Mouse (Mus musculus): Measurements from ENCODE around the gene Cct6b. TPM values are rescaled to one million over a fixed set of nuclear protein-coding genes. Genes with fewer than 3 reads are reported as not detected.

Cct6b gene
- total and polyA plus RNA-seq, 3 experiments: 0.21 to 0.41 (median 0.21) TPM

DNA sequence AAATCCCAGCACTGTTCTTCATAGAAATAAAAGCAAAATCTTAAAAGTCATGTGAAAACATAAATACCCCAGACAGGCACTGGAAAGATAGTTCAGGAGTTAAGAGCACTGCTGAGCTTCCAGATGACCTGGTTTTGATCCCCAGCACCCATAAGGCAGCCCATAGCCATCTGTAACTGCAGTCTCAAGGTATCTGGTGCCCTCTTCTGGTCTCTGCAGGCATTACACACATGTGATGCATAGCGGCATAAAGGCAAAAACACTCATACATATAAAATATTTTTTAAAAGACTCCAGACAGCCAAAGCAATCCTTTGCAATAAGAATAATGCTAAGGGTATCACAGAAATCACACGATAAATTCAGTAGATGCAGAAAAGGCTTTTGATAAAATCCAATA lies 37.3 kb downstream of the Cct6b start:
- H3K27ac ChIP-seq: no peak overlapping the region
- no peaks in the 10 kb centered on the region for H3K79me2 ChIP-seq (replicated peaks; ENCODE audit: control insufficient read depth, insufficient read depth, low read length)
- no peak for TF ChIP-seq CTCF (IDR thresholded peaks at IDR 0.05)
- TF ChIP-seq POLR2A (IDR thresholded peaks at IDR 0.05; ENCODE audit: insufficient read depth, low read depth, low read length): no peak
- TF ChIP-seq EP300 (IDR thresholded peaks at IDR 0.05; ENCODE audit: insufficient read depth, low read depth, low read length): no peak
- no peak for DNase-seq
- H3K4me1 ChIP-seq (ENCODE audit: control insufficient read depth, insufficient read depth, low read length): no peaks in the 10 kb centered on the region
- H3K9ac ChIP-seq (ENCODE audit: low read depth, low read length): no peak overlapping the region
- intact Hi-C loops (cut with DNase I): no loop called here
- no peak overlapping the region for H3K4me3 ChIP-seq
- no peaks in the 10 kb centered on the region for H3K36me3 ChIP-seq (ENCODE audit: control insufficient read depth, insufficient read depth, low read length)
- WGBS: 89% methylated on average over 2 of the region's 2 CpGs
- no peaks in the 10 kb centered on the region for H3K27me3 ChIP-seq (ENCODE audit: control insufficient read depth, insufficient read depth, low read length)

DNA sequence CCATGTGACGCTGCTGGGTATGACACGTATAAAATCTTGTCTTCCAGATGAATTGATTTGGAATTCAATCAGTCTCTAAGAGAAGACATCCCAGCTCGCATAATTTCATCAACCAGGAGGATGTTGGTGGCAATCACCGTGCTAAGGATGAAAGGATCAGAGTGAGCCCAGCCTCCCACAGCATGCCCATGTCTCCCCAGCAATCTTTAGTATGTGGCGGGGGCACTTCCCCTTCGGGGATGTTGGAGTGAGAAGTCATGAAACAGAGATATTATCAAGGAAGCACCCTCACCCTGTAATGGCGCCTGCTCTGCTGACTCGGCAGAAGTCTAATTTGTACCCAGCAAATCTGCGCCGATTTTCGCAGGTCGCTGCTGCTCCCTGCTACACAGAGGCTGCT lies 44.8 kb downstream of the Cct6b start:
- H3K4me1 ChIP-seq (ENCODE audit: control insufficient read depth, insufficient read depth, low read length): no peaks in the 10 kb centered on the region
- 71% methylated on average over 12 of the region's 12 CpGs for WGBS
- H3K9ac ChIP-seq (ENCODE audit: low read depth, low read length): no peak overlapping the region
- TF ChIP-seq CTCF (IDR thresholded peaks at IDR 0.05) (no peak), POLR2A (IDR thresholded peaks at IDR 0.05; ENCODE audit: insufficient read depth, low read depth, low read length) (no peak)
- H3K27ac ChIP-seq: no peak overlapping the region
- H3K27me3 ChIP-seq (ENCODE audit: control insufficient read depth, insufficient read depth, low read length): no peaks in the 10 kb centered on the region
- H3K79me2 ChIP-seq (replicated peaks; ENCODE audit: control insufficient read depth, insufficient read depth, low read length): no peaks in the 10 kb centered on the region
- H3K4me3 ChIP-seq: no peak overlapping the region
- intact Hi-C loops (cut with DNase I): no loop called here
- DNase-seq: no peak
- no peaks in the 10 kb centered on the region for H3K36me3 ChIP-seq (ENCODE audit: control insufficient read depth, insufficient read depth, low read length)

- Histone ChIP-seq H3K27ac (no peak overlapping the region), H3K79me2 (replicated peaks; ENCODE audit: control insufficient read depth, insufficient read depth, low read length) (no peaks in the 10 kb centered on the region), H3K4me1 (ENCODE audit: control insufficient read depth, insufficient read depth, low read length) (no peaks in the 10 kb centered on the region), H3K4me3 (no peak overlapping the region), H3K27me3 (ENCODE audit: control insufficient read depth, insufficient read depth, low read length) (no peaks in the 10 kb centered on the region), H3K9ac (ENCODE audit: low read depth, low read length) (no peak overlapping the region), H3K36me3 (ENCODE audit: control insufficient read depth, insufficient read depth, low read length) (no peaks in the 10 kb centered on the region)
- DNase-seq: no peak
- TF ChIP-seq EP300 (IDR thresholded peaks at IDR 0.05; ENCODE audit: insufficient read depth, low read depth, low read length) (no peak), CTCF (IDR thresholded peaks at IDR 0.05) (no peak), POLR2A (IDR thresholded peaks at IDR 0.05; ENCODE audit: insufficient read depth, low read depth, low read length) (no peak)
- 82% methylated on average over 3 of the region's 3 CpGs for WGBS
- intact Hi-C loops (cut with DNase I): no loop called here
Observed at GRCm38 (mm10) chr11:82712681-82713080, 51.4 kb downstream of the Cct6b start.

DNA sequence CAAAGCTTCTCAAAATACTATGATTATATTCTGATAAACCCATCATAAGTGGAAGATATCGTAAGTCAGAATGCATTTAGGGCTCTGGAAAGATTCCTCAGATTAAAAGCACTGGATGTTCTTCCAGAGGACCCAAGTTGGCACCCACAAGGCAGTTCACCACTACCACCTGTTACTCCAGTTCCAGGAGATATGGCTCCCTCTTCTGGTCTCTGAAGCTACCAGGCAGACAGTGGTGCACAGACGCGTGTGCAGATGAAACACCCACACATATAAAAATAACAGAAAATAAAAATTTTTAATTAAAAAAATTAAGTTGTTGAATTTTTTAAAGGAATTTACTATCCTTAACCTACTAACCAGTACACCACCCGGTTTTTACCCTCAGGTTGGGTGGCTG lies 55.2 kb downstream of the Cct6b start:
- Histone ChIP-seq H3K27ac (no peak overlapping the region), H3K36me3 (ENCODE audit: control insufficient read depth, insufficient read depth, low read length) (no peaks in the 10 kb centered on the region), H3K79me2 (replicated peaks; ENCODE audit: control insufficient read depth, insufficient read depth, low read length) (no peaks in the 10 kb centered on the region), H3K27me3 (ENCODE audit: control insufficient read depth, insufficient read depth, low read length) (no peaks in the 10 kb centered on the region), H3K4me1 (ENCODE audit: control insufficient read depth, insufficient read depth, low read length) (no peaks in the 10 kb centered on the region), H3K9ac (ENCODE audit: low read depth, low read length) (no peak overlapping the region), H3K4me3 (no peak overlapping the region)
- DNase-seq: no peak
- no peak for TF ChIP-seq CTCF (IDR thresholded peaks at IDR 0.05)
- no peak for TF ChIP-seq POLR2A (IDR thresholded peaks at IDR 0.05; ENCODE audit: insufficient read depth, low read depth, low read length)
- TF ChIP-seq EP300 (IDR thresholded peaks at IDR 0.05; ENCODE audit: insufficient read depth, low read depth, low read length): no peak
- WGBS: 73% methylated on average over 4 of the region's 4 CpGs
- intact Hi-C loops (cut with DNase I): no loop called here

DNA sequence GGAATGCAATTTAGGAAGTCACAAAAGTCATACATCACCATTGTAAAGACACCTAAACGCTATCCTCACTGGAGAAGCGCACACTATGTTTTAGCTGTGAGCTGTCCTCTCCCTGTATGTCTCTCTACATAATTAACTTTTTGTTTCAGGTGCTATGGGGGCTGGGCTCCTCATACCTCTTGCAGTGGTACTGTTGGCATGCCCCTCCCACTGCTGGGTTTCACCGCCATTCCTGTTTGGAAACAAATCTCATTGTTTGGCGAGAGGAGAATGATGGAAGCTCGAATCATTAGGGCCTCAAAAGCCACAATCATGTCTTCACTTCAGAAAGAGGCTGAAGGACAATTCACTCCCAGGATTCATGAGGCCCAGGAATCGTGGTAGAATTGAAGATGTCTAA lies 59.0 kb downstream of the Cct6b start:
- TF ChIP-seq POLR2A (IDR thresholded peaks at IDR 0.05; ENCODE audit: insufficient read depth, low read depth, low read length) (no peak), EP300 (IDR thresholded peaks at IDR 0.05; ENCODE audit: insufficient read depth, low read depth, low read length) (no peak), CTCF (IDR thresholded peaks at IDR 0.05) (no peak)
- no peak overlapping the region for H3K9ac ChIP-seq (ENCODE audit: low read depth, low read length)
- WGBS: 68% methylated on average over 6 of the region's 6 CpGs
- H3K27ac ChIP-seq: no peak overlapping the region
- no peaks in the 10 kb centered on the region for H3K4me1 ChIP-seq (ENCODE audit: control insufficient read depth, insufficient read depth, low read length)
- no peaks in the 10 kb centered on the region for H3K79me2 ChIP-seq (replicated peaks; ENCODE audit: control insufficient read depth, insufficient read depth, low read length)
- H3K36me3 ChIP-seq (ENCODE audit: control insufficient read depth, insufficient read depth, low read length): no peaks in the 10 kb centered on the region
- H3K4me3 ChIP-seq: no peak overlapping the region
- DNase-seq: no peak
- no peaks in the 10 kb centered on the region for H3K27me3 ChIP-seq (ENCODE audit: control insufficient read depth, insufficient read depth, low read length)
- intact Hi-C loops (cut with DNase I): no loop called here

- no peaks in the 10 kb centered on the region for H3K4me1 ChIP-seq (ENCODE audit: control insufficient read depth, insufficient read depth, low read length)
- DNase-seq: no peak
- TF ChIP-seq EP300 (IDR thresholded peaks at IDR 0.05; ENCODE audit: insufficient read depth, low read depth, low read length) (no peak), POLR2A (IDR thresholded peaks at IDR 0.05; ENCODE audit: insufficient read depth, low read depth, low read length) (no peak), CTCF (IDR thresholded peaks at IDR 0.05) (no peak)
- no peaks in the 10 kb centered on the region for H3K36me3 ChIP-seq (ENCODE audit: control insufficient read depth, insufficient read depth, low read length)
- intact Hi-C loops (cut with DNase I): no loop called here
- H3K4me3 ChIP-seq: no peak overlapping the region
- H3K79me2 ChIP-seq (replicated peaks; ENCODE audit: control insufficient read depth, insufficient read depth, low read length): no peaks in the 10 kb centered on the region
- no peak overlapping the region for H3K9ac ChIP-seq (ENCODE audit: low read depth, low read length)
- no peaks in the 10 kb centered on the region for H3K27me3 ChIP-seq (ENCODE audit: control insufficient read depth, insufficient read depth, low read length)
- no peak overlapping the region for H3K27ac ChIP-seq
- 74% methylated on average over 11 of the region's 11 CpGs for WGBS
Observed at GRCm38 (mm10) chr11:82699865-82700410, 64.2 kb downstream of the Cct6b start.
